Mouse (Mus musculus) ovary, postnatal 10 days (tissue): ENCODE data around the gene Ppp1ca.

Experiments used
- DNase-seq: peaks from one replicate; pipeline ENCODE4 v3.0.0; 2022; ENCODE audit warnings: low spot score

Gene Ppp1ca

DNA sequence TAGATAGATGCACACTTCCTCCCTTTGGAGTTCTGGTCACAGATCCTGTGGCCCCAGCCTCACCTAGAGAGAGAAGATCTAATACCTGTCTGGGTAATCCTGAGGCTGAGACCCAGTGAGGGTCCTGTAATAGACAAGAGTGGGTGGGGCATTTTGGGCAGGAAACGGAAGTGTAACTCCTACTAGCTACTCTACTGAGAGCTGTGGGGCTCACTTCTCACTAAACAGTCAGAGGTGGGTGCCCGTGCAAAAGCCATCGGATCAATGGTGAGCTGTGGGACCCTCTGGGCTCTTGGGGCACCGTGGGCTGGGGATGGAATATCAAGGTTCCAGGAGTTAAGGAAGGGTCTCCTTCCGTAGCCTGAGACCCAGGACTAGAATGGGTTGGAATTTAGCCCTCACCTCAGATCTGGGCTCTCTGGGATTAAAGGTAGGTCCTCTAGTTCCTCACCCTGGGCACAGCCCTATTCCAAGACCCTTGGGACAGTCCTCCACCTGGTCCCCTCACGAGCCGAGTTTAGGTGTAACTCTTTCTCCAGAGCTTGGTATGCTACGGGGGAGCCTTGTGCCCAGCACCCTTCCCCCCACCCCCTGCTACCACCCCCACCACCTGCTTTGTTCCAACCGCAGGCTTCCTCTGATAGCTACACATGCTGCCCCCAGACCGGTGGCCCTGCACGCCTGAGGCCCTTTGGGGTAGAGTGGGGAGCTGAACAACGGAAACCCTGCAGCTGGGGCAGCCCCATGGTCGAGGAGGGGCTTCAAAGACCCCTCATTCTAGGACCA lies 37.2 kb upstream of the Ppp1ca start:
- DNase-seq = no peak

GRCm38 (mm10) chr19:4155223-4156072 lies 36.4 kb upstream of the Ppp1ca start:
- DNase-seq = no peak

DNA sequence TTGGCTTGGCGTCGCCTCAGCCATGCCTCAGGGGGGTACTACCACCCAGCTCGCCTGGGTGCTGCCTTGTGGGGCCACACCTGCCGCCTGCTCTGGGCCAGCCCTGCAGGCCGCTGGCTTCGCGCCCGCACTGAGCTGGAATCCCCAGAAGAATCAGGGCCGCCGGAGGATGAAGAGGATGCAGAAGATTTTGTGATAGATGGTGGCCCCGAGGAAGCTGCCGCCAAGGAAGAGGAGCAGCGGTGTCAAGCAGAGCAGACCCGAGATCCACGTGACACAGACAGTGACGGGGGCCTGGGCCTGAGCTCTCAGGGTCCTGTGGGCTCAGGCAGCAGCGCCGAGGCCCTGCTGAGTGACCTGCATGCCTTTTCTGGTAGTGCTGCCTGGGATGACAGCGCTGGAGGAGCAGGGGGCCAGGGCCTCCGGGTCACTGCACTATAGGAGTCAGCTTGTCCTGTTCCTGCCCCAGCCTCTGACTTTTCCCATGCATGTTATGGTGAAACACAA lies 35.7 kb upstream of the Ppp1ca start:
- DNase-seq = no peak

- no peak for DNase-seq
These were observed 35.1 kb upstream of the Ppp1ca start for GRCm38 (mm10) chr19:4156771-4157170.

DNA sequence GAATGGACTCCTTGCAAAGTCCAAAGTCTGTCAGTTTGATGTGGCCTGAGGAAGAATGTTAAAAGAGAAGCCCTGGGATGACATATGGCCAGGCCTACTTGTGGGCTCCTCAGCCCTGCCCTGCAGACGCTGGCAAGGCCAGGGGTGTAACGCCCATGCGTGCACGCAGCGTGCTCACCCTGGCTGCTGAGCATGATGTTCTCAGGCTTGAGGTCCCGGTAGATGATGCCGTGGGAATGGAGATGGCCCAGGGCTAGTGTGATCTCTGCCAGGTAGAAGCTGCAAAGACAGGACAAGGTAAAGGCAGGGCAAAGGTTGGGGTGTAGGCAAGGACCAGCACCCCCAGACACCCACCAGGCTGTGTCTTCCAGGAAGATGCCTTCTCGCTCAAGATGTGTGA lies 32.8 kb upstream of the Ppp1ca start:
- DNase-seq = no peak

DNA sequence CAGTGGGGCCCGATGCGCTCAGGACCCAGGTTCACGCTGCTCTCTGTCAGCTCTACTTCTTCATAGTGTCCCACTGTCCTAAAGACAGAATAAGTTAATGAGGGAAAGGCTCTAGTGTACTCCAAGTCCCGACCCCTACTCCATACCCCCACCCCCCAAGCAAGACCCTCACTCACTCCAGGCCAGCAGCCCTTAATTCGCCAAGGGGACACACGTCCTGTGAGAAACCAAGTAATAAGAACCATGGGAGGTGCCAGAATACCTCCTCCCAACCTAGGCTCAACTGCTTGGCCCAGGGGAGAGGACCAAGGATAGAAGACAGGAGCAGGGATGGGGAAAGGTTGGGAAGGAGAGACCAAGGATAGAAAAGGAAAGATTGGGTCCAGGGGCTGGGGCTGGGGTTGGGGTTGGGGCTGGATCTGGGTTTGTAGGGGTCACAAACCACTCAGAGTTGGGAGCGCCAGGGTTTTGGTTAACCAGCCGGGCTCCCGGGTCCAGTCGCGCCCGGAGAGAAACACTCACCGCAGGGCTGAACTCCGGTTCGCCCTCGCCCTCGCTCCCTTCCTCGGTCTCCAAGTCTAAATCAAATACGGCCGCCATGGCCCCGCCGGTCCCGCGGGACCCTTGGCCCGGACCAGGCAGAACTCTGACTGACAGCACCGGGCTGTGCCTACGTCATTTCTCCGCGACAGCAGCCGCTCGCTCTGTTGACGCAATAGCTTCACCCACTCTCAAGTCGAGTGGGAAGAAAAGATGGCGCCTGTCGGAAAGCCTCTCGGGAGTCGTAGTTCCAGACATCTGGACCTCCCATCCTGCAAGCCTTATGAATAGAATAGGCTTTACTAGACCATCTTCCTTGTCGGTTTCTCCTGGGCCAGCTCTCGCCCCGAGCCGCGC lies 29.0 kb upstream of the Ppp1ca start, which contains the start of gene Rps6kb2:
Gene Rps6kb2 (minus strand): TSS at position 709 of the 897 bp plus-strand sequence.
- peak; percentile 91 for DNase-seq

- no peak for DNase-seq
These were observed 28.4 kb upstream of the Ppp1ca start for GRCm38 (mm10) chr19:4163543-4163887.

DNA sequence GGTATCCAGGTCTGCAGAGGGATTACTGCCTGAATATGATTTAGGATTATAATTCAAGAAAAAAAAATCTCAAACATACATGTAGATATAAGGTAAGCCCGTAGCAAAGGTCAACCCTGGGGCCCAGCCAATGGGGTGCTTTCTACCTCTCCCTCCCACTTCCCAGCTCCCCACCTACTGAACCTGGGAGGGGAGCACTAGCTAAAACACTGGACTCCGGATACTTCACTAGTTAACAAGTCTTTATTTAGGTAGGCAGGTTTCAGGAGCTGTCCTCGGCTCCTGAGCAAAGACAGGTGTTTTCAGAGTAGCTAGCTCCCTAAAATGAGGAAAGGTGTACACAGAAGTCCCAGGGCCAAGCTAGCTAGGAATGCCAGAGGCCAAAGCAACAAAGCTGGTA lies 27.8 kb upstream of the Ppp1ca start:
- DNase-seq = no peak

- no peak for DNase-seq
These were observed 27.1 kb upstream of the Ppp1ca start for GRCm38 (mm10) chr19:4164721-4165120.

DNA sequence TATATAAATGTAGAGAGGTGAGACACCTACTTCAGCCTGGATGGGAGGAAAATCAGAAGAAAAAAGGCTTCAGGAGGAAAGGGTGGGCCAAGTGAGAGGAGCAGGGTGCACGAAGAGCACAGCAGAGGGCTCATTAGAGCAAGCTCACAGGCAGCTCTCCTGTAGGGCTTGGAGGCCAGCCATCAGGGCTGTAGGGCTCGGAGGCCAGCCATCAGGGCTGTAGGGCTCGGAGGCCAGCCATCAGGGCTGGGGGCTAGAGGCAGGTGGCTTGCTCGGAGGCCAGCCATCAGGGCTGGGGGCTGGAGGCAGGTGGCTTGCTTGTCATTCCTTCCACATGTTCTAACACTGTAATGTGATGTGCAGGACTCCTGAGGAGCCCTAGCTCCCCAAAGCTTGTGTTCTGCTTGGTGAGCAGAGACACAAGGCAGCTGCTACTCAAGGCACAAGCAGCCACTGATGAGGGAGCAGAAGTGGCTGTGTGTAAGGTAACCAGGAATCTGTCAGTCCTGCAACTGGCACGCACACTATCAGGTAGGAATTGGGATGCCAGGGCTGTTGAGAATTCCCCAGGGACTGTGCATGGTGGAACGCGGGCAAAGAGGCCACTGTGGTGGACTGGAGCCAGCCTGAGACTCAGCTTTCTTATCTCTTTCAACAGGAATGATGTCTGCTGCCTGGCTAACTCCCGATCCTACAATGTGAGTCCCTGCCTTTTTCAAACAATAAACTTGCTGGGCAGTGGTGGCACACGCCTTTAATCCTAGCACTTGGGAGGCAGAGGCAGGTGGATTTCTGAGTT lies 25.0 kb upstream of the Ppp1ca start:
- DNase-seq = no peak

DNA sequence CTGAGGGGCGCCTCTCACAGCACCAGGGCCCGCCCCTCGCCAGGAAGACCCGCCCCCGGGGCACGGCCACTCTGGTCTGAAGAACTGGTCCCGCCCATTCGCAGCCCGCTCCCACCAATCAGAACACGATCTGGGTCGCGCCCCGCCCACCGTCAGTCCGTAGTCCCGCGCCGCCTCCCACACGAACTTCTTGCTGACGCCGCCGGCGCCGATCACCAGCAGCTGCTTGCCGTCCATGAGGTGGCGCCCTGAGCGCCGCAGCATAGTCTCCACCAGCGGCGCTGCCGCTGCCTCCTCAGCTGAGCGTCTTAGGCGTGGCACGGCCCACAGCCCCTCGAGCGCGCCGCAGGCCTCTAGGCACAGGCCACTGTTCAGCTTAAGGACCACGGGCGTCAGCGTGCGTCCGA lies 22.5 kb upstream of the Ppp1ca start:
- DNase-seq = peak; percentile 96

GRCm38 (mm10) chr19:4169810-4170209 lies 22.1 kb upstream of the Ppp1ca start:
- no peak for DNase-seq

DNA sequence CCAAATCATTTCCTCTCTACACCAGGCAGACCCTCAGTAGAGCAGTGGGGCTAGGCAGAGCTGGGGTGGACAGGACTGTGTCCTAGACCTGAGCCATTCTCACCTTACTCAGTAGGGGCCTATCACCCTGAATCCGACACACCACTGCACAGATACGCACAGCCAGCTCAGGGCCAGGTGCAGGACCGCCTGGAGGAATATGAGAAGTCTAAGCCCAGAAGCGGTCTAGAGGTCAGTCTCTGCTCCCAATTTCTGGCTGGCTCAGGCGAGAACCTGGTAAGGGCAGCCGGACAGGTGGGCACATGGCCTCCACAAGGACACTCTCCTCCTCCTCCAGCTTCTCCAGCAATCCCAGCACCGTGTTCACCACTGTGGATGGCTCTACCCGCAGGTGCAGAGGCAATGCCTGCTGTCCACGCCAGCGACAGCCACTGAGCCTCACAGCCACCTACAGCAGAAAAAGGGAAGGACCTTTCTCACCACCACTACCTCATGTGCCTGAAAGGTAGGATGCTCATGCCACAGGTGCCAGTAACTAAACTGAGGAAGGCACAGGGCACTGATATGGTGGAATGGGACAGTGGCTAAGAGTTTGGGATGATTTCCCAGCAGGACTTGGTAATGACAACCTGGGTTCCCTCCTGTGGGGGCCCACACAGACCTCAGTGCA lies 21.0 kb upstream of the Ppp1ca start:
- DNase-seq = no peak

DNA sequence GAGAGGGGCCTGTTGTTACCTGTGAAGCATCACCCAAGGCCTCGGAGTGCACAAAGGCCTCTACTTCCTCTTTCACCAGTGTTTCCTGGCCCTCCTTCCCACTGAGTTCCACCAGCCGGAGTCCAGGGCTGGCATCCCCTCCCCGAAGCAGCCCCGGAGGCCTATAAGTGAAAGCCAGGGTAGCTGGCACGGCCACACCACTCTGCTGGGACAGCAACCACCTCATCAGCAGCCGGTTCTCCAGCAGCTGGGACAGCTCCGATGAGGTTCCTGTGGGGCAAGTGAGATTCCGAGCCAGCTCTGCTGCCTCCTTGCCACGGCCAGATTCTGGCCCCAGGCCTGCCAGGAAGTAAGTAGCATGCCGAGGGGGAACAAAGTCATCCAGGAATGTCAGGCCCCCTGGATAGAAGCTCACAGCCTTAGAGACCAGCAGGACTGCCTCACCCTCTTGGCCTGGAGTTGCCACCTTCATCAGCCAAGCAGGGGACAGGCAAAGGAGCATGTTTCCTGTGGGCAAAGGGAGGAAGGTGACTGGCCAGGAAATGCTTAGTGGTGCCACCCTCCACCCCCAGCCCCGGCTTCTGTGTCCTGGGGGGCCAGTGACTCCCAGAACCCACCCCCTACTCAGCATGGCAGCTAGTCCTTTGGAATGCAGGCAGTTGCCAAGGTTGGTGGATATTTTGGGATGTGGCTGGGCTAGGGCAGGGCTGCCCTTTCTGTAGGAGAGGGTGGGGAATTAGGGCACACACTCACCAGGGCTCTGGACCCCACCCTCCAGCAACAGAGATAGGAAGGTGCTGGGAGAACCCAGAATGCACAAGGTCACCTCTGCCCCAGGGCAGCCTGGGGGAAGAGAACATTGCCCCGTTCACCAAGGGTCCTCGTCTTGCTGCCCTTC lies 20.2 kb upstream of the Ppp1ca start:
- DNase-seq = no peak

- DNase-seq = no peak
These were observed 18.9 kb upstream of the Ppp1ca start for GRCm38 (mm10) chr19:4172925-4173324.

GRCm38 (mm10) chr19:4175368-4175947 lies 16.4 kb upstream of the Ppp1ca start, which contains the start of gene Carns1:
Gene Carns1 (minus strand): TSS chr19:4175479.
- DNase-seq = no peak

- DNase-seq = no peak
These were observed 11.5 kb upstream of the Ppp1ca start for GRCm38 (mm10) chr19:4180411-4180810.

GRCm38 (mm10) chr19:4181892-4182291 lies 10.0 kb upstream of the Ppp1ca start:
- DNase-seq = no peak

GRCm38 (mm10) chr19:4183689-4184088 lies 8.2 kb upstream of the Ppp1ca start:
- DNase-seq = no peak
